Mouse (Mus musculus) 3T3-L1 (cell line): ENCODE measurements at regions not wholly inside any gene's neighbourhood (a gene's known extent, or its start where the extent isn't known, plus 50 kb on each side); places are given as distances from the start of the nearest gene placed in this dataset.

Experiments used
- DNase-seq: peaks from one replicate; pipeline ENCODE4 v3.0.0-alpha.2; 2015; ENCODE audit warnings: low read depth, low spot score

GRCm38 (mm10) chr4:9094076-9094475 lies 855.2 kb upstream of the Car8 start:
- DNase-seq: no peak

- peak; percentile 11 for DNase-seq
Measured at GRCm38 (mm10) chr4:9083526-9083925, 844.7 kb upstream of the Car8 start.

GRCm38 (mm10) chr4:9081701-9082562 lies 843.1 kb upstream of the Car8 start:
- no peak for DNase-seq

- DNase-seq: peak; percentile 78
Measured at GRCm38 (mm10) chr4:9080821-9081493, 842.1 kb upstream of the Car8 start.

GRCm38 (mm10) chr4:9079828-9080245 lies 841.0 kb upstream of the Car8 start:
- no peak for DNase-seq

GRCm38 (mm10) chr4:9074447-9074846 lies 835.6 kb upstream of the Car8 start:
- DNase-seq: no peak

- DNase-seq: no peak
Measured at GRCm38 (mm10) chr4:9073736-9074428, 835.0 kb upstream of the Car8 start.

- DNase-seq: peak; percentile 15
Measured at GRCm38 (mm10) chr4:9072321-9072720, 833.5 kb upstream of the Car8 start.

- DNase-seq: peak; percentile 81
Measured at GRCm38 (mm10) chr4:9067874-9068273, 829.0 kb upstream of the Car8 start.

GRCm38 (mm10) chr4:9065981-9066815 lies 827.4 kb upstream of the Car8 start:
- DNase-seq: no peak

GRCm38 (mm10) chr4:9061941-9062340 lies 823.1 kb upstream of the Car8 start:
- DNase-seq: no peak

- no peak for DNase-seq
Measured at GRCm38 (mm10) chr4:9060221-9060620, 821.4 kb upstream of the Car8 start.

GRCm38 (mm10) chr4:9057676-9058075 lies 818.8 kb upstream of the Car8 start:
- DNase-seq: no peak

GRCm38 (mm10) chr4:9057113-9057512 lies 818.3 kb upstream of the Car8 start:
- no peak for DNase-seq

GRCm38 (mm10) chr4:9055876-9056275 lies 817.0 kb upstream of the Car8 start:
- peak; percentile 38 for DNase-seq

GRCm38 (mm10) chr4:9055266-9055820 lies 816.5 kb upstream of the Car8 start:
- no peak for DNase-seq

- DNase-seq: no peak
Measured at GRCm38 (mm10) chr4:9048817-9049216, 810.0 kb upstream of the Car8 start.

GRCm38 (mm10) chr4:9047151-9047550 lies 808.3 kb upstream of the Car8 start:
- DNase-seq: no peak

- DNase-seq: no peak
Measured at GRCm38 (mm10) chr4:9046436-9046835, 807.6 kb upstream of the Car8 start.

GRCm38 (mm10) chr4:9046030-9046429 lies 807.2 kb upstream of the Car8 start:
- no peak for DNase-seq

- no peak for DNase-seq
Measured at GRCm38 (mm10) chr4:9036005-9036404, 797.2 kb upstream of the Car8 start.
